Mouse (Mus musculus): ENCODE measurements around the gene Maml3. TPM values are rescaled to one million over a fixed set of nuclear protein-coding genes. Genes with fewer than 3 reads are reported as not detected.

Gene Maml3
- polyA plus RNA-seq, 1 experiment from 2014 or later, result 7.7 TPM

DNA sequence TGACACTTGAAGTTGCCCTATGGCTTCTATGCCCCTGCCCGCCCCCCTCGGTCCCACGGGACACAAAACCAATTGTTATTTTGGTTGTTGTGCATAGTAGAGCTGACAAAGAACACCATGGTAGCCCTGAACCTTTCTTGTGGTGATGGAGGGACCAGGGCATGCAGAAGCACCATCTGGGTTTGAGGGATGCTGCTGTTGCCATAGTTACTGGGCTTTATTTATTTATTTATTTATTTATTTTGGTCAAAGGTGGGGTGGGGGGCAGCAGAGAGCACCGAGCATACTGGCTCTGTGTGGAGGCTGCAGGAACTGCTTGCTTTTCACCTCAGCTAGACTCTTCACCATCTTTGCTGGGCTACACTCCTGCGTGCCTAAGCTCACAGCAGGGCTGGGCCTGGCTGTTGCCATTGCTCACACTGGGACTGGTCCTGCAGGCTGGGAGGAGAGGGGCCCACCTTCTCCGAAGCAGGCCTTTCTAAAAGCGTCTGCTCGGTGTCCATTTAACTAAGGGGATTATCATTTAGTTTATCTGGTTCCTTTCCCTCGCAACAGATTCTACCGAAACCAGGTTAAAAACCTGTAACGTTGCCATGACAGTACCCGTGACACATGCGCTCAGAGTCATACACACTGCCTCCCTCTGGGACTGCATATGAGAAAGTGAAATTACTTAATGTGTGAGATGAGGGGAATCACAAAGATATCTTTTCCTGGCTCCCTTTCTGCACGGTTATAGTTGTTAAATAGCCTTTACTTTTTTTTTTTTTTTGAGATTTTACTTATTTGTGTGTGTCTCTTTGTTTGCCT, 375.6 kb downstream of the Maml3 start:
- ATAC-seq (replicated peaks), result peak; percentile 73
- peaks cover 40% of the 10 kb centered on the region for H3K4me1 ChIP-seq
- no peaks in the 10 kb centered on the region for H3K9me3 ChIP-seq
- 31% methylated on average over 14 of the region's 14 CpGs for WGBS
- peak overlapping the region; percentile 70 for H3K27ac ChIP-seq
- H3K9ac ChIP-seq, result no peak overlapping the region
- H3K4me3 ChIP-seq, result no peak overlapping the region
- no peak overlapping the region for H3K4me2 ChIP-seq
- no peaks in the 10 kb centered on the region for H3K36me3 ChIP-seq (replicated peaks)
- no peaks in the 10 kb centered on the region for H3K27me3 ChIP-seq (replicated peaks)

DNA sequence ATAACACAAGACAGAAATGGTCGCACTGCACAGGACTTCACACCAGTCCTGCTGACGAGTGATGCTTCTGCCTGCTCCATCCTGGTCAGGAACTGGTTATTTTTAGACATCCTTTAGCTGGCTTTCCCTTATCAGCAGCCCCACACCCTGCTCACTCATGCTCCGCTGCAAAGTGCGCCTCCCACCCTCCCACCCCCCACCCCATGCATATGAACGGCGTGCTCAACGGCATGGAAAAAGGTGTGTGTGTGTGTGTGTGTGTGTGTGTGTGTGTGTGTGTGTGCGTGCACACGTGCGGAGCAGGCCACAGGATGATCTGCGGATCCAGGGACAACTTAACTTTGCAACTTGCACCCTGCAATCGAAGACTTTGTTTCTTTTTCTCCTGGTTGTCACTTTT, 376.4 kb downstream of the Maml3 start:
- H3K9me3 ChIP-seq, result no peaks in the 10 kb centered on the region
- H3K4me2 ChIP-seq, result no peak overlapping the region
- H3K9ac ChIP-seq, result no peak overlapping the region
- no peaks in the 10 kb centered on the region for H3K36me3 ChIP-seq (replicated peaks)
- peaks cover 40% of the 10 kb centered on the region for H3K4me1 ChIP-seq
- no peak overlapping the region for H3K4me3 ChIP-seq
- ATAC-seq (replicated peaks), result peak; percentile 46
- H3K27me3 ChIP-seq (replicated peaks), result no peaks in the 10 kb centered on the region
- H3K27ac ChIP-seq, result peak overlapping the region; percentile 70; the same call in 1 of the 2 replicates
- WGBS, result 71% methylated on average over 12 of the region's 12 CpGs

DNA sequence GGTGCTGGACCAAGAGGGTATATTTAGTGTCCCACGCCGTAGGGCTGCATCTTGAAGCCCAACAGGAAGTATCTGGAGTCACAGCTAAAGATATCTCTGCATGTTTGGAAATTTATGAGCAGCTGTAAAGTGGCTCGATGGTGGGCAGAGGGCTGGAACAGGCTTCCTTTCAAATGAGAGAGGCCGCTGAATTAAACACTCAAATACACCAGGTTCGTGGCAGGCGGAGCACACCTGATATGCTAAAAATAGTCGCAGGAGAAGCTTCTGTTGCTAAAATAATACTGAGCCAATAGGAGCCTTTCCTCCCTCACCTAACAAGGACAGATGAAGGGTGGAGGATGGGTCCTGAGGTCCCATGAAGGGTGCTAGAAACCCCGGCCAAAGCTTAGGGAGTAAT, 376.9 kb downstream of the Maml3 start:
- Histone ChIP-seq H3K27me3 (replicated peaks) (no peaks in the 10 kb centered on the region), H3K9ac (no peak overlapping the region)
- WGBS, result 72% methylated on average over 8 of the region's 8 CpGs

DNA sequence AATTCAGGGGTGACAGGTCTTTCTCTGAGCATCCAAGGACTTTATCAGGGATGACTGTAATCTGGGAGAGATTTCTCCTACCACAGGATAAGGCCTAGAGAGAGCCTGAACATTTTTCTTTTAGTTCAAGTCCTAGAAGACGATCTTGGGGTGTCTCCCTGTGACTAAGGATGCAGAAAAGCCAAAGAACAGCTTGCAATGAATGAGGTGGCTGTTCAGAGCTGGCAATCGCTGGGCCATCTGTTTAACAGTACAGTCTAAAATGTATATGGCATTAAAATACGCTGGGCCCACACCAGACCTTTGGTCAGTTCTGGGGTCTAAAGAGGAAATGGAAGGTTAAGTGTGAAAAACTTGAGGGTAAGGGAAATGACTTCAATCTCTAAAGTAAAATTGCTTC, 377.4 kb downstream of the Maml3 start:
- no peak overlapping the region for H3K4me2 ChIP-seq
- no peaks in the 10 kb centered on the region for H3K36me3 ChIP-seq (replicated peaks)
- H3K27ac ChIP-seq, result peak overlapping the region; percentile 5; the same call in 1 of the 2 replicates
- H3K9ac ChIP-seq, result no peak overlapping the region
- WGBS, result 83% methylated on average over 3 of the region's 3 CpGs
- no peak overlapping the region for H3K4me3 ChIP-seq
- H3K27me3 ChIP-seq (replicated peaks), result no peaks in the 10 kb centered on the region
- peaks cover 37% of the 10 kb centered on the region for H3K4me1 ChIP-seq
- ATAC-seq (replicated peaks), result no peak
- H3K9me3 ChIP-seq, result no peaks in the 10 kb centered on the region

More for the DNA sequence above, 376.9 kb downstream of the Maml3 start:
- Histone ChIP-seq H3K4me2 (no peak overlapping the region), H3K27ac (peak overlapping the region; percentile 20; the same call in 1 of the 2 replicates), H3K9me3 (no peaks in the 10 kb centered on the region), H3K4me3 (no peak overlapping the region), H3K36me3 (replicated peaks) (no peaks in the 10 kb centered on the region), H3K4me1 (peaks cover 40% of the 10 kb centered on the region)
- ATAC-seq (replicated peaks), result no peak

DNA sequence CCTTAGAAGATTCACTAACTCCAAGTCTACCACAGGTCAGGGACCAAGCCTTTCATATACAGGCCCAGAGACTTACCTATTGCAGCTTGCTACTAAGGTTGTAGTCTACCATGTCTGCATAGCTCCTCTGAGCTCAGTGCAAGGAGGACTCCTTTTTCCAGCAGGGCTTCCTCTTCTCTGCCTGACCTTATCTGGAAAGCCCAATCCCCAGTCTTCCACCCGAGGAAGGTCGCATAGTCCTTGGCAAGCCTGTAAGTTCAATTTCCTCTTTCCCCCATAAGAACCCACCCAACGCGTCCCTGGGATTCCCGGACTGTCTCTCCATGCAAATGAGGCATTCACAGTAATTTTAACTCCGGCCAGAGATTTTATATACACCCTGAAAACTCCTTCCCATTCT, 378.6 kb downstream of the Maml3 start:
- Histone ChIP-seq H3K27me3 (replicated peaks) (no peaks in the 10 kb centered on the region), H3K27ac (no peak overlapping the region), H3K4me2 (no peak overlapping the region), H3K9me3 (no peaks in the 10 kb centered on the region), H3K4me1 (peaks cover 24% of the 10 kb centered on the region), H3K9ac (no peak overlapping the region), H3K36me3 (replicated peaks) (no peaks in the 10 kb centered on the region), H3K4me3 (no peak overlapping the region)
- no peak for ATAC-seq (replicated peaks)
- 92% methylated on average over 6 of the region's 6 CpGs for WGBS

DNA sequence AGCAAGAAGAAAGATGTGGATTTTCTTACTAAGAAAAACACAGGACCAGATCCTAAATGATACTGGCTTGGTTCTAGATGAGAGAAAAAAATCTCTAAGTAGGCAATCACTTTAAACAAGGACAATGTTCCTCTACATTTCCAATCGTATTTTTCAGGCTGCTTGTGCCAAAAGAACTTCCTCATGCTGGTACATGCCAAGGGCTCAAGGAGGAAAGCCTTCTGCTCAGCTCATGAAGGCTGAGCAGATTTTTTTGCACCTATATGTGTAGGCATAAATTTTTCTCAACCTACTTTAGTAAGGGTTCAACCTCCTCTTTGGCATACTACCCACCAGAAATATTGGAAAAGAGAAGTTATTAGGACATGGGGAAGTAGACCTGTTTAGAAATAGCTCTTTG, 384.9 kb downstream of the Maml3 start:
- Histone ChIP-seq H3K27me3 (replicated peaks) (no peaks in the 10 kb centered on the region), H3K36me3 (replicated peaks) (no peaks in the 10 kb centered on the region), H3K27ac (no peak overlapping the region), H3K4me1 (no peaks in the 10 kb centered on the region), H3K4me2 (no peak overlapping the region), H3K9me3 (no peaks in the 10 kb centered on the region), H3K4me3 (no peak overlapping the region), H3K9ac (no peak overlapping the region)
- no peak for ATAC-seq (replicated peaks)
- 69% methylated on average over 1 of the region's 1 CpGs for WGBS

DNA sequence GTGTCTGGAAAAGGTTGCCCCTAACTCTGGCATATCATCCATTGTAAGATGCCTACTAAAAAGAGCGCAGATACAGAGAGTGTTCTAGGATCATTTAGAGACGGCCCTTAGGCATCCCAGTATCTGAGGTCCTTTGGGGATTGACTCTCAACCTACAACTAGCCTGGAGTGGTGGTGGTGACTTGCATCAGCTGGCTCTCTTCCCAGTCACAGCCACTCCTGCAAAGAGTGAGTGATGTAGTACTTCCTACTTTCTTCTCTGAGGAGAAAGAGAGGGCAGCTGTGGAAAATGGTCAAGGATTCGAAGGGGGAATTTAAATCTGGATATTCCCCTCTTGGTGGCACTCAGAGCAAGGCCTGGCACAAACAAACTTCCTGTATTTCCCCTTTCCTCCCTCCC, 385.5 kb downstream of the Maml3 start:
- Histone ChIP-seq H3K9me3 (no peaks in the 10 kb centered on the region), H3K4me3 (no peak overlapping the region), H3K4me2 (no peak overlapping the region), H3K27me3 (replicated peaks) (no peaks in the 10 kb centered on the region), H3K4me1 (no peaks in the 10 kb centered on the region), H3K27ac (no peak overlapping the region), H3K9ac (no peak overlapping the region), H3K36me3 (replicated peaks) (no peaks in the 10 kb centered on the region)
- no peak for ATAC-seq (replicated peaks)
- 88% methylated on average over 3 of the region's 3 CpGs for WGBS

DNA sequence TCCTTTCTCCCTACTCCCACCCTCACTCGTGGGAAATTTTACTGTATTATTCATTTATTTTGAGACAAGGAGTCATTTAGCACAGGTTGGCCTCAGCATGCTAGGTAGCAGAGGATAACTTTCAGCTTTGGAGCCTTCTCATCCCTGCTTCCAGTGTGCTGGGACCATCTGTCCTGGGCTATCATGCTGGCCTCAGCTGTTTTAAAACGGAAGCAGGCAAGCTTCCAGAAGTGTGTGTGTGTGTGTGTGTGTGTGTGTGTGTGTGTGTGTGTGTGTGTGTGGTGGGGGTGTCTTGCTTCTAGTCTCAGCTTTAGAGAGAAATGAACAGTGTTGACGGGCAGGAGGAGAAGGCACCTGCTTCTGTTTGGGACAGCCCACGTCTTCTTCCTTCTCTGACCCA, 387.0 kb downstream of the Maml3 start:
- Histone ChIP-seq H3K9me3 (no peaks in the 10 kb centered on the region), H3K9ac (no peak overlapping the region), H3K36me3 (replicated peaks) (no peaks in the 10 kb centered on the region), H3K4me1 (peaks cover 4% of the 10 kb centered on the region), H3K4me2 (no peak overlapping the region), H3K27ac (no peak overlapping the region), H3K4me3 (no peak overlapping the region), H3K27me3 (replicated peaks) (no peaks in the 10 kb centered on the region)
- 77% methylated on average over 4 of the region's 4 CpGs for WGBS
- no peak for ATAC-seq (replicated peaks)

DNA sequence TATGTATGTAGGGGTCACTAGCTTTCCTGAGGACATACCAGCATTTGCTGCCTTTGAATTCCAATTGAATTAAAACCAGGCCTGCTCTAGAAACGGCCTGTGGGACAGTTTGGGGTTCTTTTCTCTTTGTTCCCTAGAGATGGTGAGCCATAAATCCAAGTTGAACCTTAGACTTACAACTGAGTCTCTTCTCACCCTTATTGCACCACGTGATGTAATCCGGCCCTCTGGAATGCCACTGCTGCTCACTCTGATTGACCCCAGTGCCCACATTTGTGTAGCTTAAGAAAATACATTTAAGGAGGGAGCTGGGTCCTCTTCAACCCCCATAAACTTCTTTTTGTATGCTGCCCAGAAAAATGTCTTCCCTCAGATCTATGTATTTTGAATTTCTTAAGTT, 387.4 kb downstream of the Maml3 start:
- no peak overlapping the region for H3K4me2 ChIP-seq
- H3K36me3 ChIP-seq (replicated peaks), result no peaks in the 10 kb centered on the region
- no peaks in the 10 kb centered on the region for H3K9me3 ChIP-seq
- no peak overlapping the region for H3K9ac ChIP-seq
- peaks cover 7% of the 10 kb centered on the region for H3K4me1 ChIP-seq
- H3K27ac ChIP-seq, result no peak overlapping the region
- no peak for ATAC-seq (replicated peaks)
- no peaks in the 10 kb centered on the region for H3K27me3 ChIP-seq (replicated peaks)
- WGBS, result 71% methylated on average over 3 of the region's 3 CpGs
- H3K4me3 ChIP-seq, result no peak overlapping the region

DNA sequence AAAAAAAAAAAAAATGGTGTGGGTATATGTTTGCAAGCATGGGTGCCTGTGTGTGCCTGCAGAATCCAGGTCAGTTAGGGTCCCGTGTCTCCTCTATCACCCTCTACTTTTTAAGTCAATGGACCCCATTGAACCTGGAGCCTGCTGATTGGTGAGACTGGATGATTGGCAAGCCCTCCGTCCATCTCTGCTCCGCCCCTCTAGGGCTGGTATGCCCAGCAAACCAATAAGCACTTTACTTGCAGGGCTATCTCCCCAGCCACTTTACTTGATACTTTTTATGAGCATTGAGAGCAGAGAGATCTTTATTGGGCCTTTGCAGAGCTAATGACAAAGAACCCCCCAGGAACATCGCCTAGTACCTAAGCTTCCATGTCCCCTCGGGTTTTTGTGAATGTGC, 390.4 kb downstream of the Maml3 start:
- ATAC-seq (replicated peaks), result no peak
- WGBS, result 88% methylated on average over 5 of the region's 5 CpGs

DNA sequence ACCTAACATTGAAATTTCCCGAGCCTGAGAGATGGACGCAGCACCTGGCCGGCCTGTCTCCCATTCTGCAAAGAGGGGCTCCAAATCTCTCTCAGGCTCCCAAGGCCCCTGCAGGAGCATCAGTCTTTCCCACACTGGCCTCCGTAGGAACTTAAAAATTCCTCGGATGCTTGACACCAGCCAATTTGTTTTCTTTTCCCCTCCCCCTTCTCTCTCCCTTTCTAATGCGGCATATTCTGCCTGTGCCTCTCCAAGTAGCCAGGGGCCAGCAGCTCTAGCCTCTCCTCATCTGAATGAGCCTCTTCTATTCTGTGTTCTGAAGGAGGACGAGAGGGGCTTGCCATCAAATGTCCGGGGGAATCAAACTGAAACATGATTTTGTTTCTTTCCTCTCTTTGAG, 391.6 kb downstream of the Maml3 start:
- H3K27ac ChIP-seq, result 0 out of 2 replicates have a peak overlapping the region, but pooled peaks have one; percentile 12
- no peak for ATAC-seq (replicated peaks)
- H3K9me3 ChIP-seq, result no peaks in the 10 kb centered on the region
- H3K4me1 ChIP-seq, result peaks cover 8% of the 10 kb centered on the region
- no peak overlapping the region for H3K4me3 ChIP-seq
- H3K4me2 ChIP-seq, result no peak overlapping the region
- H3K27me3 ChIP-seq (replicated peaks), result no peaks in the 10 kb centered on the region
- no peaks in the 10 kb centered on the region for H3K36me3 ChIP-seq (replicated peaks)
- no peak overlapping the region for H3K9ac ChIP-seq
- 23% methylated on average over 8 of the region's 8 CpGs for WGBS

More for the DNA sequence above, 390.4 kb downstream of the Maml3 start:
- Histone ChIP-seq H3K9ac (no peak overlapping the region), H3K36me3 (replicated peaks) (no peaks in the 10 kb centered on the region), H3K9me3 (no peaks in the 10 kb centered on the region), H3K27ac (no peak overlapping the region), H3K27me3 (replicated peaks) (no peaks in the 10 kb centered on the region), H3K4me2 (no peak overlapping the region), H3K4me1 (peaks cover 8% of the 10 kb centered on the region), H3K4me3 (no peak overlapping the region)

DNA sequence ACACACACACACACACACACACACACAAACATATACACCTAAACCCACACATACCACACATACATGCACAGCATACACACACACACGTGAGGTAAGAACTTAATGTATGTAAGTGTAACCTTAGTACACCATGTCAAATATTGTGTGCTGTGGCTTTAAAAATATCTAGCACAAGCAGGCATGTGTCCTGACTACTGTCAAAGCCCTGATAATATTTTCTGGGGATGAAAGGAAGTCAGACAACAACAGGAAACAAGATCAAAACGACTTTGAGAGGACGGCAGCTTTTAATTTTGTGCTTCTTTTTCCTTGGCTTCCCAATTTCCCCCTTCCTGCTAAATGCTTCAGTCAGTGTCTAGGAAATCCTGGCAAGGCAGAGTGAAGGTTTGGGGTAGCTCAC, 392.5 kb downstream of the Maml3 start:
- no peak for ATAC-seq (replicated peaks)
- no peaks in the 10 kb centered on the region for H3K9me3 ChIP-seq
- H3K27ac ChIP-seq, result no peak overlapping the region
- no peak overlapping the region for H3K4me2 ChIP-seq
- WGBS, result 58% methylated on average over 3 of the region's 3 CpGs
- H3K36me3 ChIP-seq (replicated peaks), result no peaks in the 10 kb centered on the region
- no peaks in the 10 kb centered on the region for H3K27me3 ChIP-seq (replicated peaks)
- H3K4me3 ChIP-seq, result no peak overlapping the region
- H3K4me1 ChIP-seq, result peaks cover 8% of the 10 kb centered on the region
- H3K9ac ChIP-seq, result no peak overlapping the region

Measured in midbrain, embryonic 15.5 days (tissue).